Mouse (Mus musculus) G1E-ER4 (cell line): Measurements from ENCODE around the gene Olfr1275. TPM values are rescaled to one million over a fixed set of nuclear protein-coding genes. Genes with fewer than 3 reads are reported as not detected.

ENCODE experiments used
- GATA1 ChIP-seq: IDR thresholded peaks from one replicate; pipeline ENCODE4 v1.8.0; 2012; ENCODE audit warnings: low read length, inconsistent platforms
- polyA plus RNA-seq: library from polyadenylated mRNA; stranded (reverse); fragments of >175 nt; gene quantifications from 2 replicates; pipeline ENCODE4 v1.2.3, GENCODE M21; 2012

Gene Olfr1275
- not detected in 2 replicates for polyA plus RNA-seq

- no peak for TF ChIP-seq GATA1
Observed at GRCm38 (mm10) chr2:111235186-111235585, at the start of gene Olfr1275. Gene Olfr1275, minus strand, starts transcription at chr2:111235286.

DNA sequence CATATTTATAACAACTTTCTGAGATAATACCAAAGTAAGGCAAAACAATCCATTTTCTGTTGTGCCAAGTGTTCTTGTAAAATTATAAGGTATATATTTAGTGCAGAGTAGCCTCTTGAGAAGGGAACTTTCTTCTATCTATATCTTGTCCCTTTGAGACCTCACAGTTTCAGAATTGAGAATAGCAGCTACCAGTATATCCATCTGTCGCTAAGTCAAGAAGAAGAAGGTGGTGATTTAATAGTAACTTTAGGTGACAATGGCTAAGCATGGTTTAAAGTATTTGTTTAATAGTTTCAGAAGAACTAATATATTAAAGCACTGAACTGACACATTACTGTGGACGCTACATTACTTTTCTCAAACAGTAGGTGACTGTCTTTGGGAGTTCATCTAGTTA lies 38.9 kb upstream of the Olfr1275 start, which contains the start of gene Olfr1277:
Gene Olfr1277, minus strand, starts transcription at position 101 of the 400 bp plus-strand sequence.
- TF ChIP-seq GATA1: no peak

DNA sequence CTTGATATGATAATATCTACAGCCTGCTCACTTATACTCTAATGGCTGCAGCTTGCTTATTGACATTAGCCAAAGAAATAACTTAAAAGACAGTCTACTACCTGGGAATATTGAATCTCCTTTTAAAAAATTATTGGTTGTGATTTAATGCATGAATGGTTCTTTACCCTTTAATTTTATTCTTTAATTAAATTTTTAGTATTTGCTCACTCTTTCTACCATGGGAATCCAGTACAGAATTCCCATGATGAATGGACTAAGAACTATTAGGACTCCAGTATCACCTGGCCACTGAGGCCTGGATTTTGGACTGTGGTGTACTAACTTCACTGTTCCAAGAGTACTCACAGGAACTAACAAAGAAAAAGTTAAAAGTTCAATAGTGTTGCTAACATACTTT lies 19.1 kb upstream of the Olfr1275 start, which contains the start of gene Olfr1276:
Gene Olfr1276, plus strand, starts transcription at position 301 of the 400 bp plus-strand sequence.
- TF ChIP-seq GATA1: no peak

DNA sequence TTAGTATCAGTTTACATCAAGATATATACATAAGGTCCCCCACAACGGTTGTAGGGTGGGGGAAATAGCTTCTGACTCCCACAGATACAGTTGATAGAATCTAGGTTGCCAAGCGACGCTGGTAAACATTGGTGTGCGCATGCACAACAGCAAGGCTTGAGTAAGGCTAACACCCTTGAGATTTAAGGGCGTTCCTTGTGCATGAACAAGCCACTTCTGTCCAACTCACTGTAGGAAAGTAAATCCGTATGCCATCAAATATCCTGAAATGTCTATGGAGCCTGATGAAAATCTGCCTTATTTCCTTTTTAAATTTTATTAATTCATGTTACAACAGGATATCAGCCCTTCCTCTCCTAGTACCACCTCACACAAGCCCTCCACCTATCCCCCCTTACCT lies 5.6 kb downstream of the Olfr1275 start, which contains the start of gene 4930430A15Rik:
Gene 4930430A15Rik, minus strand, starts transcription at position 101 of the 400 bp plus-strand sequence.
- TF ChIP-seq GATA1: no peak

- TF ChIP-seq GATA1: no peak
Observed at GRCm38 (mm10) chr2:111182068-111182467, 53.0 kb downstream of the Olfr1275 start.

Other genes with a start within 250 kb of the Olfr1275 start
- not detected in 2 replicates for gene Gm13941, start 129.3 kb downstream of the Olfr1275 start, polyA plus RNA-seq
- gene Gm15130, start 82.3 kb downstream of the Olfr1275 start, polyA plus RNA-seq: not detected in 2 replicates
- not detected in 2 replicates for gene 4930430A15Rik, start 5.7 kb downstream of the Olfr1275 start, polyA plus RNA-seq
- not detected in 2 replicates for gene Olfr1276, start 19.2 kb upstream of the Olfr1275 start, polyA plus RNA-seq
- not detected in 2 replicates for gene Olfr1277, start 38.8 kb upstream of the Olfr1275 start, polyA plus RNA-seq
- gene Olfr1278, start 54.9 kb upstream of the Olfr1275 start, polyA plus RNA-seq: not detected in 2 replicates
- gene Olfr1279, start 65.3 kb upstream of the Olfr1275 start, polyA plus RNA-seq: not detected in 2 replicates
- not detected in 2 replicates for gene Olfr1280, start 78.7 kb upstream of the Olfr1275 start, polyA plus RNA-seq
- gene Olfr1281, start 91.2 kb upstream of the Olfr1275 start, polyA plus RNA-seq: not detected in 2 replicates
- gene Olfr1282, start 100.8 kb upstream of the Olfr1275 start, polyA plus RNA-seq: not detected in 2 replicates
- not detected in 2 replicates for gene Olfr1283, start 131.5 kb upstream of the Olfr1275 start, polyA plus RNA-seq
- gene Olfr1284, start 140.2 kb upstream of the Olfr1275 start, polyA plus RNA-seq: not detected in 2 replicates
- not detected in 2 replicates for gene Olfr1286, start 187.8 kb upstream of the Olfr1275 start, polyA plus RNA-seq
- not detected in 2 replicates for gene Olfr1287, start 213.9 kb upstream of the Olfr1275 start, polyA plus RNA-seq
- not detected in 2 replicates for gene Olfr1288, start 238.8 kb upstream of the Olfr1275 start, polyA plus RNA-seq
- gene Olfr1289, start 245.5 kb upstream of the Olfr1275 start, polyA plus RNA-seq: not detected in 2 replicates